Comparison of ENCODE assay signal across 25 mouse cellular contexts in genomic region chr8:122142428-122142827, GRCm38 (mm10).
A peak's percentile ranks its signal among the peaks of the same experiment; 100 is the strongest.
DNase-seq lines count a peak whose midpoint lies in the region; ATAC-seq and TF ChIP-seq lines count a peak whose summit lies in the region.
"Had no signal": no experiment of that assay in that cellular context is flagged by ENCODE, and none has a peak within 500 bp of the region (broad histone marks: within the 10 kb centered on the region; RNA-seq: fewer than 3 reads in every experiment).

No protein-coding gene starts in this region.

- H3K79me2 ChIP-seq in heart, adult 2 months (replicated peaks; ENCODE audit: control insufficient read depth, insufficient read depth, low read length): no peaks in the 10 kb centered on the region

- no peak overlapping the region for H3K9ac ChIP-seq in heart, adult 2 months (ENCODE audit: low read depth, low read length)
- H3K9ac ChIP-seq in heart, embryonic 11.5 days (ENCODE audit: low read depth, low read length): no peak overlapping the region
- H3K9ac ChIP-seq in heart, embryonic 13.5 days: no peak overlapping the region
- H3K9ac ChIP-seq in heart, embryonic 12.5 days: no peak overlapping the region
- H3K9ac ChIP-seq in heart, postnatal 0 days (replicated peaks; ENCODE audit: low read depth, low read length): no peak overlapping the region
- H3K9ac ChIP-seq: embryonic facial prominence, embryonic 13.5 days; embryonic facial prominence, embryonic 15.5 days; forebrain, embryonic 12.5 days had no signal

- TF ChIP-seq EP300 in heart, adult 2 months (IDR thresholded peaks at IDR 0.05; ENCODE audit: insufficient read depth, low read depth, low read length): no peak
- TF ChIP-seq EP300 in heart, postnatal 0 days (IDR thresholded peaks at IDR 0.05; ENCODE audit: low read depth): no peak

- TF ChIP-seq CTCF in heart, adult 2 months (IDR thresholded peaks at IDR 0.05): no peak
- TF ChIP-seq CTCF in heart, postnatal 0 days (IDR thresholded peaks at IDR 0.05; ENCODE audit: low read depth): no peak

- H3K4me1 ChIP-seq in heart, adult 2 months (ENCODE audit: control insufficient read depth, insufficient read depth, low read length): peaks cover 10% of the 10 kb centered on the region
- H3K4me1 ChIP-seq in heart, embryonic 11.5 days (ENCODE audit: control insufficient read depth, insufficient read depth, low read length): peaks cover 30% of the 10 kb centered on the region
- H3K4me1 ChIP-seq in heart, embryonic 13.5 days: peaks cover 36% of the 10 kb centered on the region
- peaks cover 47% of the 10 kb centered on the region for H3K4me1 ChIP-seq in heart, embryonic 12.5 days (replicated peaks)
- H3K4me1 ChIP-seq in heart, postnatal 0 days (ENCODE audit: control insufficient read depth, insufficient read depth): peaks cover 34% of the 10 kb centered on the region
- H3K4me1 ChIP-seq: embryonic facial prominence, embryonic 15.5 days; forebrain, embryonic 12.5 days had no signal

- no peak overlapping the region for H3K4me2 ChIP-seq in heart, embryonic 11.5 days
- no peak overlapping the region for H3K4me2 ChIP-seq in heart, embryonic 13.5 days
- no peak overlapping the region for H3K4me2 ChIP-seq in heart, embryonic 12.5 days
- H3K4me2 ChIP-seq in heart, postnatal 0 days (ENCODE audit: low read depth, low read length): no peak overlapping the region
- H3K4me2 ChIP-seq: embryonic facial prominence, embryonic 13.5 days; embryonic facial prominence, embryonic 15.5 days; forebrain, embryonic 12.5 days had no signal

- no peaks in the 10 kb centered on the region for H3K27me3 ChIP-seq in heart, adult 2 months (ENCODE audit: control insufficient read depth, insufficient read depth, low read length)
- no peaks in the 10 kb centered on the region for H3K27me3 ChIP-seq in heart, embryonic 11.5 days (ENCODE audit: control insufficient read depth, insufficient read depth, low read length)
- H3K27me3 ChIP-seq in heart, embryonic 13.5 days (replicated peaks): no peaks in the 10 kb centered on the region
- no peaks in the 10 kb centered on the region for H3K27me3 ChIP-seq in heart, embryonic 12.5 days (replicated peaks)
- no peaks in the 10 kb centered on the region for H3K27me3 ChIP-seq in heart, postnatal 0 days (ENCODE audit: control insufficient read depth, insufficient read depth, low read length)
- H3K27me3 ChIP-seq: embryonic facial prominence, embryonic 13.5 days; embryonic facial prominence, embryonic 15.5 days; forebrain, embryonic 12.5 days; Patski had no signal

- no peak overlapping the region for H3K4me3 ChIP-seq in heart, adult 2 months
- no peak overlapping the region for H3K4me3 ChIP-seq in heart, embryonic 11.5 days (ENCODE audit: low read depth, low read length)
- H3K4me3 ChIP-seq in heart, embryonic 13.5 days: no peak overlapping the region
- H3K4me3 ChIP-seq in heart, embryonic 12.5 days: no peak overlapping the region
- H3K4me3 ChIP-seq in heart, postnatal 0 days (ENCODE audit: low read depth, low read length): no peak overlapping the region
- H3K4me3 ChIP-seq: embryonic facial prominence, embryonic 13.5 days; embryonic facial prominence, embryonic 15.5 days; erythroblast, embryonic 14.5 days; forebrain, embryonic 10.5 days; forebrain, embryonic 12.5 days had no signal

- H3K36me3 ChIP-seq in heart, adult 2 months (ENCODE audit: control insufficient read depth, insufficient read depth, low read length): no peaks in the 10 kb centered on the region
- H3K36me3 ChIP-seq in heart, embryonic 11.5 days (ENCODE audit: control insufficient read depth, insufficient read depth, low read length): no peaks in the 10 kb centered on the region
- H3K36me3 ChIP-seq in heart, embryonic 13.5 days: no peaks in the 10 kb centered on the region
- no peaks in the 10 kb centered on the region for H3K36me3 ChIP-seq in heart, embryonic 12.5 days
- no peaks in the 10 kb centered on the region for H3K36me3 ChIP-seq in heart, postnatal 0 days (replicated peaks; ENCODE audit: control insufficient read depth, insufficient read depth, low read length)
- H3K36me3 ChIP-seq: embryonic facial prominence, embryonic 13.5 days; embryonic facial prominence, embryonic 15.5 days; forebrain, embryonic 10.5 days; forebrain, embryonic 12.5 days; G1E had no signal

- intact Hi-C loops in heart, adult 2 months (cut with DNase I): loop anchor here (5.0 kb wide), 1 partner anchor 90 kb away; no protein-coding TSS in a partner anchor

- 57% methylated on average over 4 of the region's 4 CpGs for WGBS in heart, adult 2 months
- WGBS in heart, embryonic 11.5 days (ENCODE audit: insufficient replicate concordance): 67% methylated on average over 4 of the region's 4 CpGs
- 71% methylated on average over 4 of the region's 4 CpGs for WGBS in heart, embryonic 13.5 days
- WGBS in heart, embryonic 12.5 days: 64% methylated on average over 4 of the region's 4 CpGs
- WGBS in heart, postnatal 0 days: 53% methylated on average over 4 of the region's 4 CpGs

- peak; percentile 91 for DNase-seq in heart, adult 11 months
- DNase-seq in heart, postnatal 4 days: no peak
- peak in 1 of 2 experiments; percentile 46 for DNase-seq in heart, adult 2 months
- DNase-seq in heart, postnatal 0 days (ENCODE audit: low spot score): no peak
- no peak for DNase-seq in frontal cortex, postnatal 10 days (ENCODE audit: low spot score in 2 of 2)
- DNase-seq: adrenal gland, adult 2 months; adrenal gland, postnatal 10 days; adrenal gland, postnatal 25 days; B cell, adult 2 months; cerebellum, adult 11 months; cerebellum, adult 8-10 months; cerebellum, postnatal 36 days; embryo, embryonic 11 days had no signal

- ATAC-seq in heart, embryonic 11.5 days (replicated peaks; ENCODE audit: insufficient number of reproducible peaks, low FRiP score, low TSS enrichment): no peak
- no peak for ATAC-seq in heart, embryonic 13.5 days (ENCODE audit: extremely low read depth, insufficient number of reproducible peaks, low FRiP score, low TSS enrichment)
- ATAC-seq in heart, embryonic 12.5 days (ENCODE audit: insufficient number of reproducible peaks, low FRiP score): no peak
- ATAC-seq in heart, postnatal 0 days (ENCODE audit: insufficient read depth, low read depth): no peak
- ATAC-seq: CD4-positive, CD25-positive, alpha-beta regulatory T cell, adult 4 months; forebrain, embryonic 14.5 days; Patski had no signal

- peak overlapping the region; percentile 48 for H3K27ac ChIP-seq in heart, adult 2 months
- H3K27ac ChIP-seq in heart, embryonic 11.5 days (ENCODE audit: low read depth, low read length): no peak overlapping the region
- 0 out of 2 replicates have a peak overlapping the region, but pooled peaks have one; percentile 8 for H3K27ac ChIP-seq in heart, embryonic 13.5 days (replicated peaks)
- H3K27ac ChIP-seq in heart, embryonic 12.5 days (ENCODE audit: poor library complexity, severe bottlenecking): no peak overlapping the region
- H3K27ac ChIP-seq in heart, postnatal 0 days (ENCODE audit: low read depth): peak overlapping the region; percentile 59; the same call in 1 of the 2 replicates
- H3K27ac ChIP-seq: embryonic facial prominence, embryonic 13.5 days; embryonic facial prominence, embryonic 15.5 days; forebrain, embryonic 10.5 days; forebrain, embryonic 12.5 days had no signal

- no peaks in the 10 kb centered on the region for H3K9me3 ChIP-seq in heart, embryonic 11.5 days (replicated peaks; ENCODE audit: control insufficient read depth, low read length)
- H3K9me3 ChIP-seq in heart, embryonic 13.5 days: no peaks in the 10 kb centered on the region; the same call in 1 of the 2 replicates
- no peaks in the 10 kb centered on the region for H3K9me3 ChIP-seq in heart, embryonic 12.5 days (replicated peaks)
- H3K9me3 ChIP-seq in heart, postnatal 0 days (replicated peaks; ENCODE audit: control insufficient read depth, low read length): no peaks in the 10 kb centered on the region
- H3K9me3 ChIP-seq: embryonic facial prominence, embryonic 13.5 days; embryonic facial prominence, embryonic 15.5 days; forebrain, embryonic 10.5 days; forebrain, embryonic 12.5 days; G1E had no signal

- no peak for TF ChIP-seq POLR2A in heart, adult 2 months (IDR thresholded peaks at IDR 0.05; ENCODE audit: insufficient read depth, low read depth, low read length)

Comparison
In these comparisons a context has a peak if more than half of its experiments do, and no peak if none do; other contexts are left out.
1. H3K27ac ChIP-seq: peak in heart, adult 2 months (single experiment), heart, embryonic 13.5 days (single experiment) and heart, postnatal 0 days (single experiment); none in heart, embryonic 11.5 days (single experiment) and heart, embryonic 12.5 days (single experiment).